Mouse (Mus musculus) liver, postnatal 0 days (tissue): Measurements from ENCODE around the gene Tpcn1.

Experiments used
- CTCF ChIP-seq: sonication (generic); IDR thresholded peaks from 2 replicates; pipeline ENCODE4 v1.5.1; 2016; ENCODE audit warnings: antibody characterized with exemption, low read depth
- EP300 ChIP-seq: IDR thresholded peaks from 2 replicates; pipeline ENCODE4 v1.6.1; 2016; ENCODE audit warnings: antibody characterized with exemption, low read depth, mild to moderate bottlenecking

DNA sequence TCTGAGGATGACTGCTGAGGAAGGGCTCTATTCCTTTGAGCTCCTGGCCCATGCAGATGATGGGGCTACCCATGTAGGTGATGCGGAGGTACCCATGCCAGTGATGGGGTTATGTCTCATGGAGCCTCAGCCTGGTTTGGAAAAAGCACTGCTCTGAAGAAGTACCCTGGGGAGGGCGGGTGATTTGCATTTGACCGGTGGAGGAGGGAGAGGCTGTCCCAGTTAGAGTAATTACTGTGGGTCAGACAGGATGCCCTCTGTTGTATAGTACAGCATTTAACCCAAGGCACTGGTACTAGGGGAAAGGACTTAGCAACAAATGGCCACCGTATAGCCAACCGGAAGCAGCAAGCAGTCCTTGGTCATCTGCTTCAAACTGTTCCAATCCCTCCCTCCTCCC is 46.4 kb upstream of the Tpcn1 start:
- TF ChIP-seq CTCF (no peak), EP300 (no peak)
